Mouse (Mus musculus) heart, embryonic 13.5 days (tissue): ENCODE data around the gene Sostdc1. TPM values are rescaled to one million over a fixed set of nuclear protein-coding genes. Genes with fewer than 3 reads are reported as not detected.

ENCODE experiments used
- ATAC-seq: fragments of 200-750 bp; cut with Nextera tagmentation; 2 replicates; pipeline ENCODE4 v1.8.0; 2017; ENCODE audit warnings: moderate TSS enrichment; ENCODE audit not compliant: insufficient number of reproducible peaks, low FRiP score, low TSS enrichment; ENCODE audit errors: extremely low read depth
- H3K27ac ChIP-seq: fragments of 300-500 bp; sonication (generic); replicated peaks from 2 replicates; pipeline ENCODE4 v1.5.1; 2015; ENCODE audit warnings: moderate library complexity, mild to moderate bottlenecking, inconsistent platforms
- H3K27me3 ChIP-seq: fragments of 300-500 bp; sonication (generic); replicated peaks from 2 replicates; pipeline ENCODE4 v1.6.1; 2015; ENCODE audit warnings: mild to moderate bottlenecking, inconsistent platforms
- H3K36me3 ChIP-seq: fragments of 300-500 bp; sonication (generic); 2 replicates; pipeline ENCODE4 v1.6.1; 2015; ENCODE audit warnings: mild to moderate bottlenecking, inconsistent platforms
- H3K4me1 ChIP-seq: fragments of 300-500 bp; sonication (generic); 2 replicates; pipeline ENCODE4 v1.6.1; 2015; ENCODE audit warnings: inconsistent platforms
- H3K4me2 ChIP-seq: fragments of 300-500 bp; sonication (generic); 2 replicates; pipeline ENCODE4 v1.6.1; 2015; ENCODE audit warnings: inconsistent platforms, mild to moderate bottlenecking, moderate library complexity
- H3K4me3 ChIP-seq: fragments of 300-500 bp; sonication (generic); 2 replicates; pipeline ENCODE4 v1.5.1; 2015; ENCODE audit warnings: moderate library complexity, mild to moderate bottlenecking, inconsistent platforms
- H3K9ac ChIP-seq: fragments of 300-500 bp; sonication (generic); 2 replicates; pipeline ENCODE4 v1.6.1; 2015; ENCODE audit warnings: inconsistent platforms, mild to moderate bottlenecking, moderate library complexity
- H3K9me3 ChIP-seq: fragments of 300-500 bp; sonication (generic); 2 replicates; pipeline ENCODE4 v1.6.1; 2016; ENCODE audit warnings: inconsistent platforms
- WGBS: fragments of 180-500 bp; shearing (Covaris S2); methylation state at CpG from one replicate; pipeline ENCODE4 v1.1.7; 2015; ENCODE audit warnings: mixed read lengths; 5-methylcytosine and 5-hydroxymethylcytosine counted together
- polyA plus RNA-seq: library from polyadenylated mRNA; unstranded; fragments of >200 nt; fragmentation: Nextera tagmentation; extraction: Ambion mirVana; gene quantifications from 2 replicates; pipeline ENCODE4 v1.2.1, GENCODE M21; 2015

The Sostdc1 gene
- polyA plus RNA-seq, 1 experiment from 2014 or later = 0.21 TPM

DNA sequence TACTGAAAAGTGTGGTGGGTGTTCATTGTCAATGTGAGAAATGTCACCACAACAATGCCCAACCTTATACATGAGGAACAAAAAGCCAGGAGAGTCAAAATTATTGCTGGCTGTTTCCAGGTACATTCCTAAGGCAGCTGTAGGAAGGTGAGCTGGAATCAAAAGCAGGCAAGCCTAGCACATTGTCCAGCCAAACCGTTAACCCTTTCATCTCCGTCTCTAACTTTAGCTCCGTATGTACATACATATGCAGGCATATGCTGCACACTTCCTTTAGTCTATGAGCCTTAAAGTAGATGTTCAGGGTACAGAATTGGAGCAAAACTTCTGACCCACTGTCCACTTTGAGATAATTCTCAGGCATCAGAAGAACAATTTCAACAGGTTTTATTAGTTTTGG lies 1.6 kb downstream of the Sostdc1 start:
- H3K9ac ChIP-seq = no peak overlapping the region
- 84% methylated on average over 3 of the region's 3 CpGs for WGBS
- H3K4me1 ChIP-seq = peaks cover 10% of the 10 kb centered on the region; the same call in 1 of the 2 replicates
- H3K9me3 ChIP-seq = no peaks in the 10 kb centered on the region
- no peak overlapping the region for H3K4me3 ChIP-seq
- no peaks in the 10 kb centered on the region for H3K36me3 ChIP-seq
- H3K27me3 ChIP-seq = no peaks in the 10 kb centered on the region
- no peak for ATAC-seq
- H3K27ac ChIP-seq = no peak overlapping the region
- no peak overlapping the region for H3K4me2 ChIP-seq

DNA sequence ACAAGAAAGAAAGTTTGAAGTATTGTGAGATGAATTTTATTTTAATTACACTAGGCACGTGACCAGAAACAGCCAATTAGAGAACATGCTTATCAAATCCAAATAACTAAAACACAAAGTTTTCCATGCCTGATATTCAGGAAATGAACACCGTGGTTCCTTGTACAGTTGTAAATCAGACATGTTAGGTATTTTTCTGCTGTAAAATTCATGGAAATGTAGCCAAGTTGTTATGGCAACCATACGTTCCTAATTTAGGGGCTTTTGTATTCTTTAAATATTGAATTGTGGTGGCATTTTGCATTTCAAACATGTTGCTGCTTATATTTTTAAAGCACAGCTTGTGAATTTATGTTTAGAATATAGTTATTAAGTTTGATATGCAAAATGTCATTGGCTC lies 2.1 kb downstream of the Sostdc1 start:
- Histone ChIP-seq H3K4me1 (peaks cover 10% of the 10 kb centered on the region; the same call in 1 of the 2 replicates), H3K27ac (no peak overlapping the region), H3K4me2 (no peak overlapping the region), H3K9me3 (no peaks in the 10 kb centered on the region), H3K9ac (no peak overlapping the region), H3K36me3 (no peaks in the 10 kb centered on the region), H3K27me3 (no peaks in the 10 kb centered on the region), H3K4me3 (no peak overlapping the region)
- ATAC-seq = no peak
- WGBS = 65% methylated on average over 3 of the region's 3 CpGs

DNA sequence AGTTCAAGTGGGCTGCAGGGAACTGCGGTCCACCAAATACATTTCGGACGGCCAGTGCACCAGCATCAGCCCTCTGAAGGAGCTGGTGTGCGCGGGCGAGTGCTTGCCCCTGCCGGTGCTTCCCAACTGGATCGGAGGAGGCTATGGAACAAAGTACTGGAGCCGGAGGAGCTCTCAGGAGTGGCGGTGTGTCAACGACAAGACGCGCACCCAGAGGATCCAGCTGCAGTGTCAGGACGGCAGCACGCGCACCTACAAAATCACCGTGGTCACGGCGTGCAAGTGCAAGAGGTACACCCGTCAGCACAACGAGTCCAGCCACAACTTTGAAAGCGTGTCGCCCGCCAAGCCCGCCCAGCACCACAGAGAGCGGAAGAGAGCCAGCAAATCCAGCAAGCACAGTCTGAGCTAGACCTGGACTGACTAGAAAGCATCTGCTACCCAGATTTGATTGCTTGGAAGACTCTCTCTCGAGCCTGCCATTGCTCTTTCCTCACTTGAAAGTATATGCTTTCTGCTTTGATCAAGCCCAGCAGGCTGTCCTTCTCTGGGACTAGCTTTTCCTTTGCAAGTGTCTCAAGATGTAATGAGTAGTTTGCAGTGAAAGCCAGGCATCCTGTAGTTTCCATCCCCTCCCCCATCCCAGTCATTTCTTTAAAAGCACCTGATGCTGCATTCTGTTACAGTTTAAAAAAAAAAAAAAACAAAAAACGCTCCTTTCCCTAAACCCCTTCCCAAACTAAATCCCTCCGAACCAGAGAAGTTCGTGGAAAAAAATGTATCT lies 3.3 kb downstream of the Sostdc1 start:
- H3K27me3 ChIP-seq = no peaks in the 10 kb centered on the region
- no peak for ATAC-seq
- H3K4me2 ChIP-seq = peak overlapping the region; percentile 86
- no peak overlapping the region for H3K27ac ChIP-seq
- H3K9ac ChIP-seq = peak overlapping the region; percentile 72
- H3K4me3 ChIP-seq = peak overlapping the region; percentile 60
- peaks cover 10% of the 10 kb centered on the region; the same call in 1 of the 2 replicates for H3K4me1 ChIP-seq
- H3K36me3 ChIP-seq = no peaks in the 10 kb centered on the region
- no peaks in the 10 kb centered on the region for H3K9me3 ChIP-seq
- WGBS = 5% methylated on average over 30 of the region's 30 CpGs

DNA sequence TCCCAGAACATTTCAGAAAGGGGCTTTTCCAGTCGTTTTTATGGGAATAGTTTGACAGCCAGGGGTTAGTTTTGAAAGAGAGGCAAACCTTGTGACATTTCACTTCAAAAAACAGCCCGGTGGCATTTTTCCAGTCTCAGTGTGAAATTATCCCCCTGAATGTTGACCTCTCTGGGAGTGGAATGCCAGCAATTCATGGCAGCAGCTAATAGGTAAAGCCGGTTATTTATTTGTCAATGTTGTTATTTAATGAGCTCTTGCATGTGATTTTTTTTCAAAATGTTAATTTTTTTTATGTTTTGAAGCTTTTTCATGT lies 3.8 kb downstream of the Sostdc1 start:
- Histone ChIP-seq H3K27me3 (no peaks in the 10 kb centered on the region), H3K4me3 (peak overlapping the region; percentile 60), H3K36me3 (no peaks in the 10 kb centered on the region), H3K4me2 (peak overlapping the region; percentile 86), H3K9me3 (no peaks in the 10 kb centered on the region), H3K9ac (no peak overlapping the region), H3K27ac (no peak overlapping the region), H3K4me1 (peaks cover 10% of the 10 kb centered on the region; the same call in 1 of the 2 replicates)
- ATAC-seq = no peak
- WGBS = 24% methylated on average over 3 of the region's 3 CpGs

- ATAC-seq = no peak
- Histone ChIP-seq H3K27me3 (no peaks in the 10 kb centered on the region), H3K9ac (no peak overlapping the region), H3K4me2 (no peak overlapping the region), H3K4me3 (no peak overlapping the region), H3K4me1 (0 out of 2 replicates have a peak, but pooled peaks cover 2% of the 10 kb centered on the region), H3K27ac (no peak overlapping the region), H3K9me3 (no peaks in the 10 kb centered on the region), H3K36me3 (no peaks in the 10 kb centered on the region)
- 75% methylated on average over 4 of the region's 4 CpGs for WGBS
Measured at GRCm38 (mm10) chr12:36326101-36326521, 12.2 kb downstream of the Sostdc1 start.

- Histone ChIP-seq H3K36me3 (no peaks in the 10 kb centered on the region), H3K9me3 (no peaks in the 10 kb centered on the region), H3K27ac (no peak overlapping the region), H3K9ac (no peak overlapping the region), H3K27me3 (no peaks in the 10 kb centered on the region), H3K4me3 (no peak overlapping the region), H3K4me2 (no peak overlapping the region), H3K4me1 (0 out of 2 replicates have a peak, but pooled peaks cover 2% of the 10 kb centered on the region)
- ATAC-seq = no peak
- 71% methylated on average over 1 of the region's 1 CpGs for WGBS
Measured at GRCm38 (mm10) chr12:36332676-36333075, 18.7 kb downstream of the Sostdc1 start.

DNA sequence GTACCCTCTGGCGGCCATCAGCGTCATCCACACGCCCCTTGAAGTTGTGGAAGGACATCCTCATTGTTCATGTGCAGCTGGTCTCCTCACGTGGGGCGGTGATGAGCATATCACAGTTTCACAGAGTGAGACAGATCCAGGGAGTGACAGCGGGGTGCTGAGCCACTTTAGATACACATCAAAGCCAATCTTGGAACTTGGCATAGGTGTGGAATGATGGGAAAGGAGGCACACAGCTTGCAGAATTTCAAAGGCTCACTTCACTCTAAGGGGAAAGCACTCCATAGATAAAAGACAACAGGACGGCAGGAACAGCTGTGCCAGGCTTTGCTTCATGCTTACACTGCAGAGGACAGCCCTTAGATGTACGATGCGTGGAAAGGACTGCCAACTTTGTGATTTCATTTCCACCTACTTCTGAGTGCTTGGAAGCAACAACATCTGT lies 19.9 kb downstream of the Sostdc1 start:
- Histone ChIP-seq H3K4me1 (no peaks in the 10 kb centered on the region), H3K36me3 (no peaks in the 10 kb centered on the region), H3K4me2 (no peak overlapping the region), H3K4me3 (no peak overlapping the region), H3K27me3 (no peaks in the 10 kb centered on the region), H3K9ac (no peak overlapping the region), H3K9me3 (no peaks in the 10 kb centered on the region), H3K27ac (no peak overlapping the region)
- WGBS = 44% methylated on average over 9 of the region's 9 CpGs
- ATAC-seq = no peak

DNA sequence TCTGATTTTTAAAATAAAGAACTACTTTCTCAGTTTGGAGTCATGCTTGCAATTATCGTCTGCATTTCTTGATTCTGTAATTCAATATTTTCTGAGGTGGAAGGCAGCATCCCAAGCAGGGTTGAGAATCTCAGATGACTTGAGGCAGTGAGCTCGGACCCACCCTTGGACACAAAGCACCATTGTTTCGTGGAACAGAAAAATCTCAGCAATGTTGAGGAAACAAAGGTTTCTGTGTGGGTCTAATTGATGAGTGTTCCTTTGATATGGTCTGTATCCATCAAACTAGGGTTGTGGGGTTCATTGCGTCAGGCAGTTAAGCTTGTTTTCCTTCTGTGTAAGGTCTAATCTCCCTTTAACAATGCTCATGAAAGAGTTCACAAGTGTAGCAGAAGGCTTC lies 30.2 kb downstream of the Sostdc1 start:
- H3K4me2 ChIP-seq = no peak overlapping the region
- no peak for ATAC-seq
- 69% methylated on average over 4 of the region's 4 CpGs for WGBS
- no peaks in the 10 kb centered on the region for H3K9me3 ChIP-seq
- no peaks in the 10 kb centered on the region for H3K4me1 ChIP-seq
- H3K4me3 ChIP-seq = no peak overlapping the region
- no peaks in the 10 kb centered on the region for H3K27me3 ChIP-seq
- no peak overlapping the region for H3K27ac ChIP-seq
- no peaks in the 10 kb centered on the region for H3K36me3 ChIP-seq
- H3K9ac ChIP-seq = no peak overlapping the region

- no peak overlapping the region for H3K27ac ChIP-seq
- H3K9me3 ChIP-seq = no peaks in the 10 kb centered on the region
- H3K27me3 ChIP-seq = no peaks in the 10 kb centered on the region
- 76% methylated on average over 3 of the region's 3 CpGs for WGBS
- no peak overlapping the region for H3K4me3 ChIP-seq
- H3K9ac ChIP-seq = no peak overlapping the region
- H3K36me3 ChIP-seq = no peaks in the 10 kb centered on the region
- H3K4me1 ChIP-seq = no peaks in the 10 kb centered on the region
- ATAC-seq = no peak
- H3K4me2 ChIP-seq = no peak overlapping the region
Measured at GRCm38 (mm10) chr12:36360064-36360463, 46.1 kb downstream of the Sostdc1 start.

DNA sequence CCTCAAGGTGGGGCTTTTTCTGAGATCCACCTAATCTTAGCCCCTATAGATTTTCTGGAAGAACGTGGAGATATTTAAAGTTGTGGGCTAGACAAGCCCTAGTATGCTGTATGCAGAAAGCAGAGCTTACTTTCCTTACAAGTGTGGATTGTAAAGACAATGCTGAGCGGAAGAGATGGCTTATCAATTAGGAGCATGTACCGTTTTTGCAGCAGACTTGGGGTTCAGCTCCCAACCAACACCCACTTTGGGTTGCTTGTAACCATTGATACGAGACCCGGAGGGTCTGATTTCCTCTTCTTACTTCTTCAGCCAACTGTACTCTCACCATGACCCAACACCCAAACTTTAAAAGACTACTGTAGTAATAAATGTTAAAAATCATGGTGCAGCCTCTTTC lies 46.8 kb downstream of the Sostdc1 start:
- no peak overlapping the region for H3K27ac ChIP-seq
- H3K4me1 ChIP-seq = no peaks in the 10 kb centered on the region
- no peak for ATAC-seq
- WGBS = 75% methylated on average over 5 of the region's 5 CpGs
- no peak overlapping the region for H3K4me2 ChIP-seq
- no peak overlapping the region for H3K4me3 ChIP-seq
- H3K9me3 ChIP-seq = no peaks in the 10 kb centered on the region
- H3K9ac ChIP-seq = no peak overlapping the region
- H3K27me3 ChIP-seq = no peaks in the 10 kb centered on the region
- H3K36me3 ChIP-seq = no peaks in the 10 kb centered on the region

DNA sequence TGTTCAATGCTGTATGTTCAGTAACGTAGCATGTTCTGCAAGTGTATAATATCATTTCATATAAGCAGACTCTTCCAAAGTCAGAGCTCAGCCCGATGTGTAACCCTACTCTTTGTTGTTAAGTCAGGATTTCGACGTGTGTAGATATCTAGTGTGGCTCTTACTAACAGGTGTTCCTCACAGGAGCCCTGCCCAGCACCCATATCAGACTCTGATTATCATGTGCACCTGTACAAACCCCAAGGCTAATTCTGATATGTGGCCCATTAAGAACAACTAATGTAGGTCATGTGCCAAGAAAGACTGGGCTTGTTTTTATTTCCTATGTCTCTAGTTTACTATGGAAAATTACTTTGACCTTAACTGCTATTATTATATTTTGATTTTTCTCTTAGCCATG lies 50.1 kb downstream of the Sostdc1 start:
- no peaks in the 10 kb centered on the region for H3K27me3 ChIP-seq
- no peak overlapping the region for H3K27ac ChIP-seq
- no peak for ATAC-seq
- WGBS = 78% methylated on average over 4 of the region's 4 CpGs
- H3K36me3 ChIP-seq = no peaks in the 10 kb centered on the region
- no peak overlapping the region for H3K9ac ChIP-seq
- no peak overlapping the region for H3K4me2 ChIP-seq
- no peaks in the 10 kb centered on the region for H3K4me1 ChIP-seq
- no peak overlapping the region for H3K4me3 ChIP-seq
- H3K9me3 ChIP-seq = no peaks in the 10 kb centered on the region
